9 mouse cellular contexts compared by ENCODE assay signal in the genomic region with DNA sequence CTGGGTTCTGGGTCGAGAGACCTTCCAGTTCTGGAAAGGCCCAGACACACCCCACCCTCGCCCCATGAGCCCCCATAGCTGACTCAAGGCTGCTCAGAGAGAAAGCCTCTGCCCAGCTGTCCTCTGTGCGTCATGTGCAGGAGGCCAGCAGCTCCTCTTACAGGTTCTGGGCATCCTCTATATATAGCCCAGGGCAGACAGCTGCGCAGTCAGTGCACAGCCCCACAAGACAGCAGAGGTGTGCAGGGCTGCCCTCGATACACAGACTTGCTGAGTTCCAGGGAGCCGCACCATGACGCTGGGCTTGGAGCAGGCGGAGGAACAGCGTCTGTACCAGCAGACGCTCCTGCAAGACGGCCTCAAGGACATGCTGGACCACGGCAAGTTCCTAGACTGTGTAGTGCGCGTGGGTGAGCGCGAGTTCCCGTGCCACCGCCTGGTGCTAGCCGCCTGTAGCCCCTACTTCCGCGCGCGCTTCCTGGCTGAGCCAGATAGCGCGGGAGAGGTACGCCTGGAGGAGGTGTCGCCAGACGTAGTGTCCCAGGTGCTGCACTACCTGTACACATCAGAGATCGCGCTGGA. TPM values are rescaled to one million over a fixed set of nuclear protein-coding genes. Genes with fewer than 3 reads are reported as not detected.
DNase-seq lines count a peak whose midpoint lies in the region; ATAC-seq and TF ChIP-seq lines count a peak whose summit lies in the region.
"Had no signal": no experiment of that assay in that cellular context is flagged by ENCODE, and none has a peak within 500 bp of the region (broad histone marks: within the 10 kb centered on the region; RNA-seq: fewer than 3 reads in every experiment).

TSS of gene Klhl40 (plus strand) at position 124 of the 582 bp plus-strand sequence.

- WGBS in embryonic facial prominence, embryonic 11.5 days: 19% methylated on average over 30 of the region's 30 CpGs
- WGBS in heart, embryonic 11.5 days (ENCODE audit: insufficient replicate concordance): 18% methylated on average over 30 of the region's 30 CpGs
- 19% methylated on average over 30 of the region's 30 CpGs for WGBS in limb, embryonic 13.5 days
- 19% methylated on average over 30 of the region's 30 CpGs for WGBS in stomach, postnatal 0 days

- H3K9me3 ChIP-seq in embryonic facial prominence, embryonic 11.5 days (replicated peaks; ENCODE audit: control insufficient read depth, low read length): no peaks in the 10 kb centered on the region
- H3K9me3 ChIP-seq in heart, embryonic 11.5 days (replicated peaks; ENCODE audit: control insufficient read depth, low read length): no peaks in the 10 kb centered on the region
- H3K9me3 ChIP-seq in limb, embryonic 13.5 days: no peaks in the 10 kb centered on the region
- H3K9me3 ChIP-seq in stomach, postnatal 0 days (ENCODE audit: control insufficient read depth, low read length): no peaks in the 10 kb centered on the region

- H3K4me1 ChIP-seq in embryonic facial prominence, embryonic 11.5 days (ENCODE audit: control insufficient read depth, insufficient read depth, low read length): no peaks in the 10 kb centered on the region; the same call in 1 of the 2 replicates
- H3K4me1 ChIP-seq in heart, embryonic 11.5 days (ENCODE audit: control insufficient read depth, insufficient read depth, low read length): peaks cover 12% of the 10 kb centered on the region
- H3K4me1 ChIP-seq in limb, embryonic 13.5 days: peaks cover 17% of the 10 kb centered on the region
- no peaks in the 10 kb centered on the region for H3K4me1 ChIP-seq in stomach, postnatal 0 days (replicated peaks; ENCODE audit: control insufficient read depth, insufficient read depth)

- peak in 1 of 2 experiments; percentile 47 for DNase-seq in layer of hippocampus, adult 2 months (ENCODE audit: low spot score in 2 of 2)
- DNase-seq in layer of hippocampus, adult 8-10 months (ENCODE audit: low spot score in 2 of 2): no peak
- DNase-seq in embryonic facial prominence, embryonic 11.5 days (ENCODE audit: low spot score): no peak
- DNase-seq in stomach, postnatal 0 days (ENCODE audit: low spot score): no peak
- DNase-seq in embryo, embryonic 10.5 days (ENCODE audit: low spot score): no peak
- no peak for DNase-seq in spleen, postnatal 10 days (ENCODE audit: low spot score in 2 of 2)

- H3K27me3 ChIP-seq in embryonic facial prominence, embryonic 11.5 days (ENCODE audit: control insufficient read depth, insufficient read depth, low read length): peaks cover 27% of the 10 kb centered on the region
- peaks cover 51% of the 10 kb centered on the region for H3K27me3 ChIP-seq in heart, embryonic 11.5 days (ENCODE audit: control insufficient read depth, insufficient read depth, low read length)
- peaks cover 58% of the 10 kb centered on the region for H3K27me3 ChIP-seq in limb, embryonic 13.5 days
- H3K27me3 ChIP-seq in stomach, postnatal 0 days (ENCODE audit: control insufficient read depth, insufficient read depth, low read length): peaks cover 10% of the 10 kb centered on the region; the same call in 1 of the 2 replicates

- no peak for TF ChIP-seq CTCF in layer of hippocampus, adult 2 months (conservative IDR thresholded peaks at IDR 0.05)
- no peak for TF ChIP-seq CTCF in stomach, postnatal 0 days (IDR thresholded peaks at IDR 0.05; ENCODE audit: low read depth)

- ATAC-seq in embryonic facial prominence, embryonic 11.5 days (replicated peaks; ENCODE audit: insufficient number of reproducible peaks, low FRiP score, low TSS enrichment, low read depth): peak; percentile 64; the same call in 1 of the 2 replicates
- peak; percentile 53 for ATAC-seq in heart, embryonic 11.5 days (replicated peaks; ENCODE audit: insufficient number of reproducible peaks, low FRiP score, low TSS enrichment)
- ATAC-seq in limb, embryonic 13.5 days (ENCODE audit: low FRiP score, low read depth): peak; percentile 67
- peak; percentile 32; the same call in 1 of the 2 replicates for ATAC-seq in stomach, postnatal 0 days (ENCODE audit: low FRiP score, low TSS enrichment)
- ATAC-seq: Patski had no signal

- peak within 1 kb of the TSS; percentile 46 for H3K4me3 ChIP-seq in layer of hippocampus, adult 2 months
- peak within 1 kb of the TSS; percentile 24 for H3K4me3 ChIP-seq in embryonic facial prominence, embryonic 11.5 days (ENCODE audit: low read depth, low read length)
- H3K4me3 ChIP-seq in heart, embryonic 11.5 days (ENCODE audit: low read depth, low read length): peak within 1 kb of the TSS; percentile 32
- H3K4me3 ChIP-seq in limb, embryonic 13.5 days: peak within 1 kb of the TSS; percentile 42
- peak within 1 kb of the TSS; percentile 20 for H3K4me3 ChIP-seq in stomach, postnatal 0 days (ENCODE audit: low read depth, low read length)

- TF ChIP-seq EP300 in stomach, postnatal 0 days (optimal IDR thresholded peaks at IDR 0.05): no peak

- peak within 1 kb of the TSS; percentile 51 for H3K4me2 ChIP-seq in embryonic facial prominence, embryonic 11.5 days (ENCODE audit: low read depth, low read length)
- H3K4me2 ChIP-seq in heart, embryonic 11.5 days: peak within 1 kb of the TSS; percentile 66
- peak within 1 kb of the TSS; percentile 66 for H3K4me2 ChIP-seq in limb, embryonic 13.5 days (replicated peaks)
- H3K4me2 ChIP-seq in stomach, postnatal 0 days (replicated peaks; ENCODE audit: low read depth): peak within 1 kb of the TSS; percentile 55

- H3K27ac ChIP-seq in layer of hippocampus, adult 2 months: peak within 1 kb of the TSS; percentile 85
- H3K27ac ChIP-seq in embryonic facial prominence, embryonic 11.5 days (replicated peaks; ENCODE audit: low read depth, low read length): no peak within 1 kb of the TSS
- no peak within 1 kb of the TSS for H3K27ac ChIP-seq in heart, embryonic 11.5 days (ENCODE audit: low read depth, low read length)
- no peak within 1 kb of the TSS for H3K27ac ChIP-seq in limb, embryonic 13.5 days
- no peak within 1 kb of the TSS for H3K27ac ChIP-seq in stomach, postnatal 0 days (replicated peaks)

- H3K36me3 ChIP-seq in embryonic facial prominence, embryonic 11.5 days (replicated peaks; ENCODE audit: control insufficient read depth, insufficient read depth, low read depth, low read length): no peaks in the 10 kb centered on the region
- no peaks in the 10 kb centered on the region for H3K36me3 ChIP-seq in heart, embryonic 11.5 days (ENCODE audit: control insufficient read depth, insufficient read depth, low read length)
- no peaks in the 10 kb centered on the region for H3K36me3 ChIP-seq in limb, embryonic 13.5 days
- no peaks in the 10 kb centered on the region for H3K36me3 ChIP-seq in stomach, postnatal 0 days (ENCODE audit: control insufficient read depth, insufficient read depth, low read length)

- 0 out of 2 replicates have a peak within 1 kb of the TSS, but pooled peaks have one; percentile 32 for H3K9ac ChIP-seq in embryonic facial prominence, embryonic 11.5 days (replicated peaks; ENCODE audit: low read length)
- no peak within 1 kb of the TSS for H3K9ac ChIP-seq in heart, embryonic 11.5 days (ENCODE audit: low read depth, low read length)
- H3K9ac ChIP-seq in limb, embryonic 13.5 days: peak within 1 kb of the TSS; percentile 51
- H3K9ac ChIP-seq in stomach, postnatal 0 days (ENCODE audit: low read length): no peak within 1 kb of the TSS; the same call in 1 of the 2 replicates

RNA-seq across cellular contexts. Expression of gene Klhl40, which starts in this region (rescaled TPM):
- total RNA-seq in layer of hippocampus, adult 2 months (2021): 1 to 10 TPM; 3.3 to 4.6 TPM
- 1 to 10 TPM; 3.5 to 5.7 (median 4.4) TPM for total RNA-seq in layer of hippocampus, adult 8-10 months (2022)
- polyA plus RNA-seq in embryonic facial prominence, embryonic 11.5 days (2014; fragmentation: Nextera tagmentation; extraction: Ambion mirVana): 0.81 and 0.85 TPM in 2 replicates
- 0.59 and 0.84 TPM in 2 replicates for polyA plus RNA-seq in heart, embryonic 11.5 days (2014; fragmentation: Nextera tagmentation; extraction: Ambion mirVana)
- polyA plus RNA-seq in limb, embryonic 13.5 days (2015; fragmentation: Nextera tagmentation; extraction: Ambion mirVana): 12.5 and 13.3 TPM in 2 replicates
- polyA plus RNA-seq in stomach, postnatal 0 days (2015; fragmentation: Nextera tagmentation; extraction: Ambion mirVana): 0.42 and 0.46 TPM in 2 replicates
- polyA plus RNA-seq: Patski had no signal

Comparison
In these comparisons a context has a peak if more than half of its experiments do, and no peak if none do; other contexts are left out.
1. Peak in ATAC-seq, H3K4me3 ChIP-seq, H3K9ac ChIP-seq and H3K4me2 ChIP-seq in embryonic facial prominence, embryonic 11.5 days; RNA of the gene not detected or under 1 TPM.
2. Peak in ATAC-seq, H3K4me3 ChIP-seq and H3K4me2 ChIP-seq in heart, embryonic 11.5 days; RNA of the gene not detected or under 1 TPM.
3. Peak in ATAC-seq, H3K4me3 ChIP-seq and H3K4me2 ChIP-seq in stomach, postnatal 0 days; RNA of the gene not detected or under 1 TPM.